Mouse (Mus musculus) lung, postnatal 0 days (tissue): ENCODE results near the gene Sypl2. TPM values are rescaled to one million over a fixed set of nuclear protein-coding genes. Genes with fewer than 3 reads are reported as not detected.

ENCODE experiments used
- ATAC-seq: fragments of 200-750 bp; cut with Nextera tagmentation; 2 replicates; pipeline ENCODE4 v1.8.0; 2017; ENCODE audit warnings: moderate library complexity
- DNase-seq: peaks from one replicate; pipeline ENCODE4 v3.0.0-alpha.2; 2016; ENCODE audit warnings: low spot score
- H3K27ac ChIP-seq: fragments of 300-500 bp; sonication (generic); 2 replicates; pipeline ENCODE4 v1.5.1; 2014; ENCODE audit warnings: antibody characterized with exemption, mild to moderate bottlenecking, low read length, mixed read lengths
- H3K27me3 ChIP-seq: fragments of 300-500 bp; sonication (generic); replicated peaks from 2 replicates; pipeline ENCODE4 v1.6.1; 2014; ENCODE audit warnings: low read length, mixed read lengths; ENCODE audit not compliant: insufficient read depth
- H3K36me3 ChIP-seq: fragments of 300-500 bp; sonication (generic); 2 replicates; pipeline ENCODE4 v1.6.1; 2014; ENCODE audit warnings: low read length, mixed read lengths; ENCODE audit not compliant: insufficient read depth
- H3K4me1 ChIP-seq: fragments of 300-500 bp; sonication (generic); 2 replicates; pipeline ENCODE4 v1.6.1; 2014; ENCODE audit warnings: antibody characterized with exemption, low read depth, low read length, mixed read lengths; ENCODE audit not compliant: insufficient read depth
- H3K4me2 ChIP-seq: fragments of 300-500 bp; sonication (generic); replicated peaks from 2 replicates; pipeline ENCODE4 v1.6.1; 2014; ENCODE audit warnings: low read depth, mild to moderate bottlenecking, low read length, moderate library complexity, mixed read lengths
- H3K4me3 ChIP-seq: fragments of 300-500 bp; sonication (generic); 2 replicates; pipeline ENCODE4 v1.5.1; 2014; ENCODE audit warnings: low read depth, low read length
- H3K9ac ChIP-seq: fragments of 300-500 bp; sonication (generic); replicated peaks from 2 replicates; pipeline ENCODE4 v1.6.1; 2014; ENCODE audit warnings: low read depth, mild to moderate bottlenecking
- H3K9me3 ChIP-seq: fragments of 300-500 bp; sonication (generic); 2 replicates; pipeline ENCODE4 v1.6.1; 2016; ENCODE audit warnings: low read length, mixed read lengths
- CTCF ChIP-seq: IDR thresholded peaks from 2 replicates; pipeline ENCODE4 v1.5.1; 2016; ENCODE audit warnings: antibody characterized with exemption, mild to moderate bottlenecking
- EP300 ChIP-seq: IDR thresholded peaks from 2 replicates; pipeline ENCODE4 v1.6.1; 2016; ENCODE audit warnings: antibody characterized with exemption, mild to moderate bottlenecking, control low read depth
- WGBS: fragments of 180-500 bp; shearing (Covaris S2); extraction: QIAGEN DNeasy Blood & Tissue Kit; methylation state at CpG from one replicate; pipeline ENCODE4 v1.1.7; 2014; 5-methylcytosine and 5-hydroxymethylcytosine counted together
- polyA plus RNA-seq: library from polyadenylated mRNA; unstranded; fragments of >200 nt; fragmentation: Nextera tagmentation; extraction: Ambion mirVana; gene quantifications from 2 replicates; pipeline ENCODE4 v1.2.1, GENCODE M21; 2015

Gene Sypl2
- polyA plus RNA-seq, 1 experiment from 2014 or later: not detected

DNA sequence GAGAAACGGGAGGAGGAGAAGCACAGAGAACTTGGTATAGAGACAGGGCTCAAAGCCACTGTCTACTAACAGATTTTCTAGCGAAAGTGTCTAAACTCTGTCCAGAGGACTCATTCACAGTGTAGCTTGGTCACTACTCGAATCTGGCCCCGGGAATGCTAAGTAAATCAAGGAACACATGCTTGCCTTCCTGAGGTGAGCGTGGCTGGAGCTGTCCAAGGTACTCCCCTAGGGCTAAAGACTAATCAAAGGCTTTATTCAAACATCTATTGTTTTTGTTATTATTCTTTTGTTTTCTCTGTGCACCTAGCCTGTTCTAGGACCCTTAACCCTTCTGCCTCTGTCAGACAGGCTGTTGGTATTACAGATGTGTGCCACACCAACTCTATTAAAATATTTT lies 11.7 kb downstream of the Sypl2 start:
- H3K4me1 ChIP-seq: 0 out of 2 replicates have a peak, but pooled peaks cover under 1% of the 10 kb centered on the region
- no peaks in the 10 kb centered on the region for H3K36me3 ChIP-seq
- TF ChIP-seq CTCF (no peak), EP300 (no peak)
- H3K9ac ChIP-seq: no peak overlapping the region
- no peaks in the 10 kb centered on the region for H3K27me3 ChIP-seq
- no peak for ATAC-seq
- no peak overlapping the region for H3K4me2 ChIP-seq
- no peak overlapping the region for H3K4me3 ChIP-seq
- no peak overlapping the region for H3K27ac ChIP-seq
- no peaks in the 10 kb centered on the region for H3K9me3 ChIP-seq
- 9% methylated on average over 5 of the region's 5 CpGs for WGBS
- no peak for DNase-seq

- Histone ChIP-seq H3K9ac (no peak overlapping the region), H3K27ac (no peak overlapping the region), H3K4me2 (no peak overlapping the region), H3K9me3 (no peaks in the 10 kb centered on the region), H3K4me1 (peaks cover 4% of the 10 kb centered on the region; the same call in 1 of the 2 replicates), H3K36me3 (no peaks in the 10 kb centered on the region), H3K27me3 (no peaks in the 10 kb centered on the region), H3K4me3 (no peak overlapping the region)
- DNase-seq (no peak), ATAC-seq (no peak)
- peak; percentile 20 for TF ChIP-seq CTCF
- TF ChIP-seq EP300: no peak
- 81% methylated on average over 8 of the region's 8 CpGs for WGBS
Measured at GRCm38 (mm10) chr3:108212406-108212805, 14.0 kb downstream of the Sypl2 start.

- Histone ChIP-seq H3K4me3 (no peak overlapping the region), H3K36me3 (no peaks in the 10 kb centered on the region), H3K27ac (no peak overlapping the region), H3K9ac (no peak overlapping the region), H3K9me3 (no peaks in the 10 kb centered on the region), H3K4me1 (peaks cover 8% of the 10 kb centered on the region; the same call in 1 of the 2 replicates), H3K4me2 (no peak overlapping the region), H3K27me3 (no peaks in the 10 kb centered on the region)
- no peak for DNase-seq
- WGBS: 65% methylated on average over 6 of the region's 6 CpGs
- ATAC-seq: no peak
- TF ChIP-seq EP300 (no peak), CTCF (no peak)
Measured at GRCm38 (mm10) chr3:108211845-108212244, 14.6 kb downstream of the Sypl2 start.

DNA sequence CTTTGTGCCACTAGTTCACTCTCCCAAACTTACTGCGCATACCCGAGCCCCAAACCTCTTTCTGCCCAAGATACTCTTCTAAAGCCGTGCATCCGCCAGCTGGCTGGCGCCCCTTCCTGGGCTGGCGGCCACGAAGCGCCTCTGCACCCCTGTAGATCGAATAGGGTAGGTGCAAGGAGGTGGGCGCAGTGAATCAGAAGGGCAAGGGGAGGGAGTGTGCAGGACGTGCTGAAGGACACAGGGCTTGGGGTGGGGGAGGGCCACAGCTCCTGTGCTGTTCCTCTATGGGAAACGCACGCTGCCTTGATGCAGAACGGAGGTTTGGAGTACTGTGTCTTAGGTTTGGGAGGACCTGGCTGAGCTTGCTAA lies 15.7 kb downstream of the Sypl2 start, which contains the start of gene Atxn7l2:
Gene Atxn7l2, minus strand, starts transcription at position 164 of the 369 bp plus-strand sequence.
- H3K4me3 ChIP-seq: peak within 1 kb of the TSS; percentile 73
- ATAC-seq (peak; percentile 52), DNase-seq (peak; percentile 58)
- H3K4me2 ChIP-seq: peak within 1 kb of the TSS; percentile 91
- H3K36me3 ChIP-seq: 0 out of 2 replicates have a peak, but pooled peaks cover 4% of the 10 kb centered on the region
- H3K9ac ChIP-seq: peak within 1 kb of the TSS; percentile 80
- H3K4me1 ChIP-seq: peaks cover 8% of the 10 kb centered on the region; the same call in 1 of the 2 replicates
- H3K27ac ChIP-seq: peak within 1 kb of the TSS; percentile 79
- 0% methylated on average over 14 of the region's 14 CpGs for WGBS
- TF ChIP-seq CTCF (peak; percentile 60), EP300 (no peak)
- no peaks in the 10 kb centered on the region for H3K9me3 ChIP-seq
- no peaks in the 10 kb centered on the region for H3K27me3 ChIP-seq

GRCm38 (mm10) chr3:108209946-108210770 lies 16.3 kb downstream of the Sypl2 start:
- DNase-seq: peak; percentile 98

DNA sequence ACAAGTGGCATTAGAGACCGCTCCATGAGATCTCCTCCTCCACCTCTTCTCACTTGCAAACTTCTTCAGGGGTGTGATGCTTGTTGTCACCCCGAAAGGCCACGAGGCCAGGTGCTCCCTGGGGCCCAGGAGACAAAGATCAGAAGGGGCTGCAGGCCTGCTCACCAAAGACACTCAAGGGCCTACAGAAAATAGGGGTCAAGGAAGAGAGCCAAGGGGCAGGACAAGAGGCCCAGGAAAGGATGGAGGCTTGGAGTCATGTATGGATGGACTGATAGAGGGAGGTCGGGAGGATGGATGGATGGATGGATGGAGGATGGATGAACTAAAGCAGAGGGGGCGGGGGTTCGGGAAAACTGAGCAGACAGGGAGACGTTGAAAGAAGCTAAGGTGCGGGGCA lies 16.9 kb downstream of the Sypl2 start:
- H3K36me3 ChIP-seq: 0 out of 2 replicates have a peak, but pooled peaks cover 4% of the 10 kb centered on the region
- TF ChIP-seq EP300: no peak
- no peak for TF ChIP-seq CTCF
- DNase-seq (no peak), ATAC-seq (no peak)
- H3K9ac ChIP-seq: peak overlapping the region; percentile 80
- no peak overlapping the region for H3K27ac ChIP-seq
- H3K27me3 ChIP-seq: no peaks in the 10 kb centered on the region
- 2% methylated on average over 8 of the region's 8 CpGs for WGBS
- peak overlapping the region; percentile 91 for H3K4me2 ChIP-seq
- H3K4me3 ChIP-seq: peak overlapping the region; percentile 73
- H3K4me1 ChIP-seq: peaks cover 8% of the 10 kb centered on the region; the same call in 1 of the 2 replicates
- H3K9me3 ChIP-seq: no peaks in the 10 kb centered on the region

More at GRCm38 (mm10) chr3:108209946-108210770, 16.3 kb downstream of the Sypl2 start:
- no peaks in the 10 kb centered on the region for H3K27me3 ChIP-seq
- no peaks in the 10 kb centered on the region for H3K9me3 ChIP-seq
- H3K4me2 ChIP-seq: peak overlapping the region; percentile 91
- peak overlapping the region; percentile 80 for H3K9ac ChIP-seq
- 0% methylated on average over 48 of the region's 72 CpGs for WGBS
- ATAC-seq: peak; percentile 97
- 0 out of 2 replicates have a peak, but pooled peaks cover 4% of the 10 kb centered on the region for H3K36me3 ChIP-seq
- TF ChIP-seq CTCF (no peak), EP300 (no peak)
- H3K4me1 ChIP-seq: peaks cover 8% of the 10 kb centered on the region; the same call in 1 of the 2 replicates
- peak overlapping the region; percentile 73 for H3K4me3 ChIP-seq
- peak overlapping the region; percentile 79 for H3K27ac ChIP-seq
